In the genomic region with DNA sequence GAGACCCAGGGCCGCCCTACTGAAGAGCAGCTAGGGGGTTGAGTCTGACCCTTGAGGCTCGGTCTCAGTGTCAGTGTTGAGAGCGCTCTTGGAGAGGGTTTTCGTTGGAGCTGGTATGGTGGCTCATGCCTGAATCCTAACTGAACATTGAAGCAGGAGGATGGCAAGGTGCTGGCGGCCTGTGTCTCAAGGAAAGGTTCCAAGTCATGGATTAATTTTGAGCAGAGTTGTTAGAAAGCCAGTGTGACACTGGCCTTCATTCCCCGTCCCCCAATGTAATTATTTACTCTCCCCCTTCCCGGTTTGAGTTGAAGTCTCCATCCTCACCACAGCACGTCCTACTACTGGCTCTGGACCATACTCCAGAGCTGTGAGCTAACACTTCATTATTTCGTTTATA, we compare ENCODE assay signal across 10 mouse cellular contexts. TPM values are rescaled to one million over a fixed set of nuclear protein-coding genes. Genes with fewer than 3 reads are reported as not detected.
A peak's percentile ranks its signal among the peaks of the same experiment; 100 is the strongest.
DNase-seq lines count a peak whose midpoint lies in the region; ATAC-seq lines count a peak whose summit lies in the region.
"Had no signal": no experiment of that assay in that cellular context is flagged by ENCODE, and none has a peak within 500 bp of the region (broad histone marks: within the 10 kb centered on the region; RNA-seq: fewer than 3 reads in every experiment).

No protein-coding gene starts in this region.

- peaks cover 11% of the 10 kb centered on the region; the same call in 1 of the 2 replicates for H3K4me1 ChIP-seq in forebrain, embryonic 11.5 days (replicated peaks; ENCODE audit: control insufficient read depth, insufficient read depth, low read length)
- H3K4me1 ChIP-seq in forebrain, embryonic 14.5 days (ENCODE audit: control insufficient read depth, insufficient read depth, low read length): peaks cover 18% of the 10 kb centered on the region
- peaks cover 37% of the 10 kb centered on the region for H3K4me1 ChIP-seq in embryonic facial prominence, embryonic 13.5 days
- peaks cover 16% of the 10 kb centered on the region; the same call in 1 of the 2 replicates for H3K4me1 ChIP-seq in hindbrain, embryonic 15.5 days (replicated peaks)
- peaks cover 13% of the 10 kb centered on the region for H3K4me1 ChIP-seq in midbrain, embryonic 14.5 days (ENCODE audit: control insufficient read depth, insufficient read depth, low read length)
- peaks cover 27% of the 10 kb centered on the region for H3K4me1 ChIP-seq in heart, embryonic 10.5 days

- H3K4me3 ChIP-seq in forebrain, embryonic 11.5 days (ENCODE audit: low read depth, low read length): no peak overlapping the region
- H3K4me3 ChIP-seq in forebrain, embryonic 14.5 days (ENCODE audit: low read depth, low read length): no peak overlapping the region
- no peak overlapping the region for H3K4me3 ChIP-seq in embryonic facial prominence, embryonic 13.5 days
- H3K4me3 ChIP-seq in hindbrain, embryonic 15.5 days: no peak overlapping the region
- no peak overlapping the region for H3K4me3 ChIP-seq in midbrain, embryonic 14.5 days (replicated peaks; ENCODE audit: low read depth, low read length)
- no peak overlapping the region for H3K4me3 ChIP-seq in heart, embryonic 10.5 days

- no peak for ATAC-seq in forebrain, embryonic 11.5 days (replicated peaks; ENCODE audit: low FRiP score)
- ATAC-seq in forebrain, embryonic 14.5 days: no peak
- ATAC-seq in embryonic facial prominence, embryonic 13.5 days (ENCODE audit: insufficient number of reproducible peaks, insufficient read depth, low FRiP score, low TSS enrichment, low read depth): no peak
- ATAC-seq in hindbrain, embryonic 15.5 days (ENCODE audit: low FRiP score, low read depth): no peak
- ATAC-seq in midbrain, embryonic 14.5 days (ENCODE audit: low FRiP score, low TSS enrichment): no peak

- peaks cover 4% of the 10 kb centered on the region; the same call in 1 of the 2 replicates for H3K36me3 ChIP-seq in forebrain, embryonic 11.5 days (ENCODE audit: control insufficient read depth, insufficient read depth, low read length)
- H3K36me3 ChIP-seq in forebrain, embryonic 14.5 days (ENCODE audit: control insufficient read depth, insufficient read depth, low read length): peaks cover 56% of the 10 kb centered on the region
- H3K36me3 ChIP-seq in embryonic facial prominence, embryonic 13.5 days: peaks cover 30% of the 10 kb centered on the region
- H3K36me3 ChIP-seq in hindbrain, embryonic 15.5 days: peaks cover 19% of the 10 kb centered on the region
- H3K36me3 ChIP-seq in midbrain, embryonic 14.5 days (ENCODE audit: control insufficient read depth, insufficient read depth, low read length): peaks cover 43% of the 10 kb centered on the region
- peaks cover 36% of the 10 kb centered on the region for H3K36me3 ChIP-seq in heart, embryonic 10.5 days

- peak overlapping the region; percentile 58; the same call in 1 of the 2 replicates for H3K9ac ChIP-seq in forebrain, embryonic 11.5 days (ENCODE audit: low read length)
- no peak overlapping the region for H3K9ac ChIP-seq in forebrain, embryonic 14.5 days (ENCODE audit: low read length)
- no peak overlapping the region for H3K9ac ChIP-seq in embryonic facial prominence, embryonic 13.5 days
- H3K9ac ChIP-seq in hindbrain, embryonic 15.5 days: no peak overlapping the region
- no peak overlapping the region for H3K9ac ChIP-seq in midbrain, embryonic 14.5 days (replicated peaks; ENCODE audit: low read length)

- no peak overlapping the region for H3K4me2 ChIP-seq in forebrain, embryonic 11.5 days (ENCODE audit: low read depth, low read length, severe bottlenecking)
- no peak overlapping the region for H3K4me2 ChIP-seq in forebrain, embryonic 14.5 days (ENCODE audit: low read length)
- 0 out of 2 replicates have a peak overlapping the region, but pooled peaks have one; percentile 97 for H3K4me2 ChIP-seq in embryonic facial prominence, embryonic 13.5 days
- H3K4me2 ChIP-seq in hindbrain, embryonic 15.5 days: no peak overlapping the region
- no peak overlapping the region; the same call in 1 of the 2 replicates for H3K4me2 ChIP-seq in midbrain, embryonic 14.5 days (ENCODE audit: low read length)

- no peak for DNase-seq in forebrain, embryonic 11.5 days (ENCODE audit: low spot score)
- no peak for DNase-seq in forebrain, embryonic 14.5 days (ENCODE audit: low spot score)
- no peak for DNase-seq in midbrain, embryonic 14.5 days
- DNase-seq in embryo, embryonic 10.5 days (ENCODE audit: low spot score): no peak
- DNase-seq in lung, postnatal 10 days: no peak
- no peak for DNase-seq in heart, embryonic 10.5 days (ENCODE audit: low spot score)
- DNase-seq: layer of hippocampus, adult 9-11 months; retina, postnatal 1 day had no signal

- H3K27ac ChIP-seq in forebrain, embryonic 11.5 days (ENCODE audit: low read depth, low read length): no peak overlapping the region
- H3K27ac ChIP-seq in forebrain, embryonic 14.5 days (ENCODE audit: low read depth, low read length): no peak overlapping the region; the same call in 1 of the 2 replicates
- peak overlapping the region; percentile 85; the same call in 1 of the 2 replicates for H3K27ac ChIP-seq in embryonic facial prominence, embryonic 13.5 days
- peak overlapping the region; percentile 98 for H3K27ac ChIP-seq in hindbrain, embryonic 15.5 days (replicated peaks)
- H3K27ac ChIP-seq in midbrain, embryonic 14.5 days (replicated peaks; ENCODE audit: low read depth, low read length): peak overlapping the region; percentile 99; the same call in 1 of the 2 replicates
- H3K27ac ChIP-seq in heart, embryonic 10.5 days: no peak overlapping the region

- H3K9me3 ChIP-seq in forebrain, embryonic 11.5 days (ENCODE audit: control insufficient read depth, low read length): no peaks in the 10 kb centered on the region
- no peaks in the 10 kb centered on the region for H3K9me3 ChIP-seq in forebrain, embryonic 14.5 days (replicated peaks; ENCODE audit: control insufficient read depth, low read length)
- H3K9me3 ChIP-seq in embryonic facial prominence, embryonic 13.5 days: no peaks in the 10 kb centered on the region
- H3K9me3 ChIP-seq in hindbrain, embryonic 15.5 days: no peaks in the 10 kb centered on the region
- H3K9me3 ChIP-seq in midbrain, embryonic 14.5 days (ENCODE audit: control insufficient read depth, low read length): no peaks in the 10 kb centered on the region
- no peaks in the 10 kb centered on the region for H3K9me3 ChIP-seq in heart, embryonic 10.5 days

- 78% methylated on average over 9 of the region's 9 CpGs for WGBS in forebrain, embryonic 11.5 days
- 82% methylated on average over 9 of the region's 9 CpGs for WGBS in forebrain, embryonic 14.5 days
- 83% methylated on average over 9 of the region's 9 CpGs for WGBS in embryonic facial prominence, embryonic 13.5 days
- WGBS in hindbrain, embryonic 15.5 days: 84% methylated on average over 9 of the region's 9 CpGs
- 84% methylated on average over 9 of the region's 9 CpGs for WGBS in midbrain, embryonic 14.5 days
- WGBS in heart, embryonic 10.5 days: 76% methylated on average over 9 of the region's 9 CpGs

- H3K27me3 ChIP-seq in forebrain, embryonic 11.5 days (ENCODE audit: control insufficient read depth, insufficient read depth, low read length): peaks cover 7% of the 10 kb centered on the region; the same call in 1 of the 2 replicates
- H3K27me3 ChIP-seq in forebrain, embryonic 14.5 days (replicated peaks; ENCODE audit: control insufficient read depth, insufficient read depth, low read length): no peaks in the 10 kb centered on the region
- no peaks in the 10 kb centered on the region; the same call in 1 of the 2 replicates for H3K27me3 ChIP-seq in embryonic facial prominence, embryonic 13.5 days
- H3K27me3 ChIP-seq in hindbrain, embryonic 15.5 days: no peaks in the 10 kb centered on the region
- H3K27me3 ChIP-seq in midbrain, embryonic 14.5 days (ENCODE audit: control insufficient read depth, insufficient read depth, low read length): no peaks in the 10 kb centered on the region
- H3K27me3 ChIP-seq in heart, embryonic 10.5 days (ENCODE audit: insufficient read depth, poor library complexity, severe bottlenecking): peaks cover 21% of the 10 kb centered on the region

RNA-seq across cellular contexts. Expression of gene Cdk5r1, which starts 1.3 kb away (rescaled TPM):
- polyA plus RNA-seq in forebrain, embryonic 11.5 days (2014; fragmentation: Nextera tagmentation; extraction: Ambion mirVana): 15.7 and 18.4 TPM in 2 replicates
- polyA plus RNA-seq in forebrain, embryonic 14.5 days (2014; fragmentation: Nextera tagmentation; extraction: Ambion mirVana): 85.8 and 91.8 TPM in 2 replicates
- 3.7 and 4.0 TPM in 2 replicates for polyA plus RNA-seq in embryonic facial prominence, embryonic 13.5 days (2015; fragmentation: Nextera tagmentation; extraction: Ambion mirVana)
- polyA plus RNA-seq in hindbrain, embryonic 15.5 days (2015; fragmentation: Nextera tagmentation; extraction: Ambion mirVana): 81.6 and 90.9 TPM in 2 replicates
- polyA plus RNA-seq in midbrain, embryonic 14.5 days (2014; fragmentation: Nextera tagmentation; extraction: Ambion mirVana): 103 and 134 TPM in 2 replicates
- polyA plus RNA-seq in heart, embryonic 10.5 days (2016; fragmentation: Nextera tagmentation; extraction: Ambion mirVana): 0.34 and 0.72 TPM in 2 replicates

RNA-seq across cellular contexts. Expression of gene Psmd11, which starts 47.1 kb away (rescaled TPM):
- polyA plus RNA-seq in forebrain, embryonic 11.5 days (2014; fragmentation: Nextera tagmentation; extraction: Ambion mirVana): 333 and 347 TPM in 2 replicates
- polyA plus RNA-seq in forebrain, embryonic 14.5 days (2014; fragmentation: Nextera tagmentation; extraction: Ambion mirVana): 327 and 340 TPM in 2 replicates
- polyA plus RNA-seq in embryonic facial prominence, embryonic 13.5 days (2015; fragmentation: Nextera tagmentation; extraction: Ambion mirVana): 288 and 317 TPM in 2 replicates
- 264 and 269 TPM in 2 replicates for polyA plus RNA-seq in hindbrain, embryonic 15.5 days (2015; fragmentation: Nextera tagmentation; extraction: Ambion mirVana)
- 266 and 299 TPM in 2 replicates for polyA plus RNA-seq in midbrain, embryonic 14.5 days (2014; fragmentation: Nextera tagmentation; extraction: Ambion mirVana)
- polyA plus RNA-seq in heart, embryonic 10.5 days (2016; fragmentation: Nextera tagmentation; extraction: Ambion mirVana): 248 and 309 TPM in 2 replicates

Comparison
In these comparisons a context has a peak if more than half of its experiments do, and no peak if none do; other contexts are left out.
1. H3K27ac ChIP-seq: peak in embryonic facial prominence, embryonic 13.5 days (single experiment), hindbrain, embryonic 15.5 days (single experiment) and midbrain, embryonic 14.5 days (single experiment); none in forebrain, embryonic 11.5 days (single experiment), forebrain, embryonic 14.5 days (single experiment) and heart, embryonic 10.5 days (single experiment).